Mouse (Mus musculus) CH12.LX (cell line): ENCODE results near the gene Med24. TPM values are rescaled to one million over a fixed set of nuclear protein-coding genes. Genes with fewer than 3 reads are reported as not detected.

Experiments
- DNase-seq: peaks from one replicate; pipeline ENCODE4 v3.0.0-alpha.2; 2013; ENCODE audit errors: extremely low read depth
- H3K27ac ChIP-seq: 2 replicates; pipeline ENCODE4 v1.5.1; 2012; ENCODE audit warnings: low read depth, mild to moderate bottlenecking, control low read depth, moderate library complexity; ENCODE audit not compliant: insufficient read depth
- H3K27me3 ChIP-seq: replicated peaks from 2 replicates; pipeline ENCODE3; 2012; ENCODE audit warnings: inconsistent platforms
- H3K36me3 ChIP-seq, 2 experiments: replicated peaks in 1 of 2; 2 replicates each; pipeline versions ENCODE3 to v1.6.1; 2012; ENCODE audit warnings: inconsistent platforms in 1 of 2, low read length in 1 of 2, mild to moderate bottlenecking in 1 of 2, mixed read lengths in 1 of 2, moderate library complexity in 1 of 2; ENCODE audit not compliant: control insufficient read depth in 1 of 2, insufficient read depth in 1 of 2
- H3K4me1 ChIP-seq, 2 experiments: 2 replicates each; pipeline ENCODE4 v1.6.1; 2012; ENCODE audit warnings: inconsistent platforms in 1 of 2, moderate library complexity in 1 of 2; ENCODE audit not compliant: insufficient read depth in 2 of 2, control insufficient read depth in 1 of 2
- H3K4me2 ChIP-seq: 2 replicates; pipeline ENCODE4 v1.6.1; 2012; ENCODE audit warnings: low read depth, mild to moderate bottlenecking, control low read depth; ENCODE audit not compliant: poor library complexity, insufficient read depth, severe bottlenecking
- H3K4me3 ChIP-seq, 3 experiments: fragments of 150-350 bp in 1 of 3; sonication (generic) in 1 of 3; replicated peaks in 1 of 3; 2 replicates each; pipeline versions ENCODE3 to v1.5.1; 2011 to 2012; ENCODE audit warnings: low read depth in 2 of 3, low read length in 2 of 3, mild to moderate bottlenecking in 2 of 3, moderate library complexity in 2 of 3, control low read depth in 1 of 3, improper control_type of control experiment in 1 of 3, inconsistent platforms in 1 of 3, mixed read lengths in 1 of 3; ENCODE audit not compliant: poor library complexity in 1 of 3
- H3K79me2 ChIP-seq: replicated peaks from 2 replicates; pipeline ENCODE4 v1.6.1; 2012; ENCODE audit warnings: mild to moderate bottlenecking, moderate library complexity; ENCODE audit not compliant: control insufficient read depth, poor library complexity, insufficient read depth, severe bottlenecking; ENCODE audit errors: extremely low read depth
- H3K9ac ChIP-seq: 2 replicates; pipeline ENCODE4 v1.6.1; 2012; ENCODE audit warnings: low read depth, mild to moderate bottlenecking, control low read depth, moderate library complexity; ENCODE audit not compliant: insufficient read depth
- H3K9me3 ChIP-seq: replicated peaks from 2 replicates; pipeline ENCODE3; 2012; ENCODE audit warnings: low read length, inconsistent platforms, mixed read lengths
- BHLHE40 ChIP-seq: IDR thresholded peaks from 2 replicates; pipeline ENCODE4 v1.6.1; 2011; ENCODE audit warnings: mild to moderate bottlenecking, low read depth, low read length, improper control_type of control experiment
- CHD2 ChIP-seq: IDR thresholded peaks from 2 replicates; pipeline ENCODE4 v1.6.1; 2011; ENCODE audit warnings: low read length, improper control_type of control experiment
- CTCF ChIP-seq, 2 experiments: IDR thresholded peaks in 1 of 2; conservative IDR thresholded peaks in 1 of 2; 2 replicates each; pipeline ENCODE4 v1.5.1; 2011 to 2012; ENCODE audit warnings: low read depth in 2 of 2, low read length in 2 of 2, improper control_type of control experiment in 1 of 2, inconsistent platforms in 1 of 2, mild to moderate bottlenecking in 1 of 2, moderate library complexity in 1 of 2
- E2F4 ChIP-seq: IDR thresholded peaks from 2 replicates; pipeline ENCODE4 v1.6.1; 2011; ENCODE audit warnings: low read depth, low read length, improper control_type of control experiment; ENCODE audit not compliant: insufficient replicate concordance
- GABPA ChIP-seq: IDR thresholded peaks from 2 replicates; pipeline ENCODE4 v1.6.1; 2012; ENCODE audit warnings: low read depth, low read length, improper control_type of control experiment, inconsistent platforms; ENCODE audit not compliant: insufficient replicate concordance
- IRF4 ChIP-seq: IDR thresholded peaks from 2 replicates; pipeline ENCODE4 v1.6.1; 2014; ENCODE audit warnings: low read depth, mild to moderate bottlenecking, inconsistent platforms, low read length, improper control_type of control experiment
- KAT2A ChIP-seq: IDR thresholded peaks from 2 replicates; pipeline ENCODE4 v1.6.1; 2012; ENCODE audit warnings: low read length, improper control_type of control experiment, inconsistent platforms; ENCODE audit not compliant: insufficient replicate concordance
- MAFK ChIP-seq: IDR thresholded peaks from 2 replicates; pipeline ENCODE4 v1.6.1; 2011; ENCODE audit warnings: low read length, improper control_type of control experiment; ENCODE audit not compliant: insufficient replicate concordance
- MAZ ChIP-seq: IDR thresholded peaks from 2 replicates; pipeline ENCODE4 v1.6.1; 2012; ENCODE audit warnings: low read depth, mild to moderate bottlenecking, inconsistent platforms, low read length, improper control_type of control experiment, moderate library complexity
- NELFE ChIP-seq: IDR thresholded peaks from 2 replicates; pipeline ENCODE4 v1.6.1; 2011; ENCODE audit warnings: low read depth, low read length, improper control_type of control experiment
- PAX5 ChIP-seq: IDR thresholded peaks from 2 replicates; pipeline ENCODE4 v1.6.1; 2012; ENCODE audit warnings: low read length, inconsistent platforms, mixed read lengths
- POLR2A ChIP-seq: IDR thresholded peaks from 2 replicates; pipeline ENCODE4 v1.6.1; 2011; ENCODE audit warnings: low read depth, mild to moderate bottlenecking, improper control_type of control experiment, low read length
- POLR2AphosphoS2 ChIP-seq: IDR thresholded peaks from 2 replicates; pipeline ENCODE4 v1.6.1; 2011; ENCODE audit warnings: low read depth, low read length, improper control_type of control experiment
- RCOR1 ChIP-seq: conservative IDR thresholded peaks from 2 replicates; pipeline ENCODE4 v1.6.1; 2012; ENCODE audit warnings: low read depth, mild to moderate bottlenecking, inconsistent platforms, low read length, improper control_type of control experiment
- SIN3A ChIP-seq: IDR thresholded peaks from 2 replicates; pipeline ENCODE4 v1.6.1; 2012; ENCODE audit warnings: low read length, improper control_type of control experiment, inconsistent platforms
- SMC3 ChIP-seq: IDR thresholded peaks from 2 replicates; pipeline ENCODE4 v1.6.1; 2011; ENCODE audit warnings: low read depth, low read length, improper control_type of control experiment
- TBP ChIP-seq: conservative IDR thresholded peaks from 2 replicates; pipeline ENCODE4 v1.6.1; 2011; ENCODE audit warnings: low read depth, low read length, improper control_type of control experiment
- ZC3H11A ChIP-seq: IDR thresholded peaks from 2 replicates; pipeline ENCODE4 v1.6.1; 2012; ENCODE audit warnings: low read depth, mild to moderate bottlenecking, inconsistent platforms, low read length, improper control_type of control experiment
- ZKSCAN1 ChIP-seq: IDR thresholded peaks from 2 replicates; pipeline ENCODE4 v1.6.1; 2012; ENCODE audit warnings: low read depth, inconsistent platforms, low read length, improper control_type of control experiment, borderline replicate concordance
- ZNF384 ChIP-seq: IDR thresholded peaks from 2 replicates; pipeline ENCODE4 v1.6.1; 2012; ENCODE audit warnings: low read depth, low read length, improper control_type of control experiment, inconsistent platforms
- dilution Hi-C: fragments of 300-500 bp; cut with MboI; formaldehyde crosslinking; loops from 2 replicates; pipeline ENCODE4 v1.14.3; 2020; ENCODE audit warnings: low sequenced_read_pairs; ENCODE audit not compliant: extremely low pct_unique_long_range_greater_than_20kb, extremely low pct_ligation_motif_present
- in situ Hi-C: fragments of 300-500 bp; cut with MboI; formaldehyde crosslinking; loops from 3 replicates; pipeline ENCODE4 v1.14.3; 2019; ENCODE audit warnings: low sequenced_read_pairs, low pct_ligation_motif_present, low pct_unique_long_range_greater_than_20kb, mixed read lengths
- polyA plus RNA-seq: library from polyadenylated mRNA; unstranded; fragments of >175 nt; gene quantifications from 2 replicates; pipeline ENCODE4 v1.2.1, GENCODE M21; 2012; ENCODE audit warnings: low read depth; ENCODE audit not compliant: insufficient read length
- total RNA-seq, 2 experiments: library from RNA; depleted of rRNA; stranded (reverse); fragments of 300-350 nt in 1 of 2; fragments of >200 nt in 1 of 2; gene quantifications; 2 replicates each; pipeline ENCODE4 v1.2.3; 2012 to 2014

Med24 gene
- total and polyA plus RNA-seq, 3 experiments: 30.9 to 78.8 (median 48.6) TPM

- Histone ChIP-seq H3K4me3 (no peak overlapping the region), H3K27ac (no peak overlapping the region), H3K9ac (no peak overlapping the region), H3K4me1 (peaks cover 0 to 5% of the 10 kb centered on the region in 2 experiments; a peak in 2 of 4 replicates), H3K27me3 (no peaks in the 10 kb centered on the region), H3K79me2 (no peaks in the 10 kb centered on the region), H3K9me3 (no peaks in the 10 kb centered on the region), H3K4me2 (no peak overlapping the region), H3K36me3 (peaks cover 73 to 90% of the 10 kb centered on the region in 2 experiments)
- dilution Hi-C loops (no loop called here), in situ Hi-C loops (no loop called here)
- TF ChIP-seq POLR2AphosphoS2: no peak
- TF ChIP-seq RCOR1: no peak
- TF ChIP-seq SIN3A: no peak
- no peak for TF ChIP-seq CTCF (conservative IDR thresholded peaks at IDR 0.05 in 1 of 2, IDR thresholded peaks at IDR 0.05 in 1 of 2; ENCODE audit: low read depth in 2 of 2, low read length in 2 of 2)
- TF ChIP-seq ZNF384: no peak
- no peak for TF ChIP-seq BHLHE40
- DNase-seq: no peak
Measured at GRCm38 (mm10) chr11:98715946-98716345, 13.3 kb downstream of the Med24 start.

GRCm38 (mm10) chr11:98713703-98714102 is 15.5 kb downstream of the Med24 start:
- H3K4me3 ChIP-seq: no peak overlapping the region
- no peak overlapping the region for H3K9ac ChIP-seq
- no peaks in the 10 kb centered on the region for H3K27me3 ChIP-seq
- dilution Hi-C loops: no loop called here
- no peaks in the 10 kb centered on the region for H3K9me3 ChIP-seq
- no peak for DNase-seq
- no peak overlapping the region for H3K27ac ChIP-seq
- in situ Hi-C loops: no loop called here
- no peaks in the 10 kb centered on the region for H3K79me2 ChIP-seq
- H3K36me3 ChIP-seq: peaks cover 85 to 96% of the 10 kb centered on the region in 2 experiments
- H3K4me1 ChIP-seq: peaks cover 5 to 25% of the 10 kb centered on the region in 2 experiments
- H3K4me2 ChIP-seq: no peak overlapping the region
- no peak for TF ChIP-seq E2F4
- no peak for TF ChIP-seq ZKSCAN1
- no peak for TF ChIP-seq CTCF (conservative IDR thresholded peaks at IDR 0.05 in 1 of 2, IDR thresholded peaks at IDR 0.05 in 1 of 2; ENCODE audit: low read depth in 2 of 2, low read length in 2 of 2)
- TF ChIP-seq GABPA: no peak
- no peak for TF ChIP-seq RCOR1
- no peak for TF ChIP-seq KAT2A
- TF ChIP-seq CHD2: no peak
- no peak for TF ChIP-seq NELFE
- TF ChIP-seq PAX5: no peak
- no peak for TF ChIP-seq SMC3
- no peak for TF ChIP-seq POLR2A
- TF ChIP-seq IRF4: no peak
- TF ChIP-seq ZC3H11A: no peak
- TF ChIP-seq POLR2AphosphoS2: no peak
- TF ChIP-seq MAZ: no peak
- no peak for TF ChIP-seq MAFK
- TF ChIP-seq TBP: no peak
- no peak for TF ChIP-seq SIN3A
